Mouse (Mus musculus): ENCODE results near the gene Coro1b.

Coro1b gene

GRCm38 (mm10) chr19:4184976-4185975, 36.9 kb downstream of the Coro1b start:
- no peak for DNase-seq (ENCODE audit: extremely low read depth, low read depth, low spot score)

DNA sequence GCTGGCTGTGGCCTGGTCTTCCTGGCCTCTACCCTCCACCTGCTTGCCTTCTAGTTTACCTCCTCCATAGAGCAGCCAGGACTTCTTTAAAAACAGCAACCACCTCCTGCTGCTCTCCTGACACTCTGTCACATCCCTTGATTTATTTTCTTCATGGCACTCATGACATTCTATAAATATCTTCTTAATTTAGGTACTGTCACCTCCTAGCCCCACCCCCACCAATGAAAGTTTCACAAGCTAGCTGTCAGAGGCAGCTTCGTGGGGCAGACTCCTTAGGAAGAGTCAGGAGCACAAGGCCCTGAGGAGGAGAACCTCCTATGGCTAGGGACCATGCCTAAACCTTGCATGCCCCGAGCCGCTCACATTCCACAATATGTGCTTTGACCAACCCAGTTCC, 38.9 kb downstream of the Coro1b start:
- no peak for DNase-seq (ENCODE audit: extremely low read depth, low read depth, low spot score)

DNA sequence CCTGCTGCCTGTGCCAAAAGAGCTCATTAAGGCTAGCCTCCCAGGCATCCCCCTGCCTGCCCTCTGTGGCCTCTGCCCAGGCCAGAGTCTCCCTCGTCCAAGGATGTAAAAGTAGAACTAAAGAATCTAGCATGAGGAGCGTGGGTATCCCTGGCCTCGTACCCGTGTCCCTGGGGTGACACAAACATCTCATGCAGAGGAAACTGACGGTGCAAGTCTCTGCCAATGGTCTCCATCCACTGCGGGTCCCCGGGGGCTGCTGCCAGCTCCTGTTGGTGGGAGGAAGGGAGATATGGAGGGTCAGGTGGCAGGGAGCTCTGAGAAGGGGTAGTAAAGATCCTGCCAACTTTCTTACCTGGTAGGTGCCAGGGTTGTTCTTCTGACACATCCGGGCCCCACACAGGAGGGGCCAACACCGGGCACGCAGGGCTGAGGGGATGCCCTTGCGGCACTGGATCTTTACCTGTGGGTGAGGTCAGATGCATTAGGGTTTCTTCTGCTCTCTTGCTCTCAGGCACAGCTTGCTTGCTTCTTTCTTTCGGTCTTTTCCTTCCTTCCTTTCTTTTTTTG, 40.7 kb downstream of the Coro1b start:
- no peak for DNase-seq (ENCODE audit: extremely low read depth, low read depth, low spot score)

GRCm38 (mm10) chr19:4190831-4191334, 42.5 kb downstream of the Coro1b start, which contains the start of gene Tbc1d10c:
TSS of gene Tbc1d10c (minus strand) at chr19:4191284.
- no peak for DNase-seq (ENCODE audit: extremely low read depth, low read depth, low spot score)

DNA sequence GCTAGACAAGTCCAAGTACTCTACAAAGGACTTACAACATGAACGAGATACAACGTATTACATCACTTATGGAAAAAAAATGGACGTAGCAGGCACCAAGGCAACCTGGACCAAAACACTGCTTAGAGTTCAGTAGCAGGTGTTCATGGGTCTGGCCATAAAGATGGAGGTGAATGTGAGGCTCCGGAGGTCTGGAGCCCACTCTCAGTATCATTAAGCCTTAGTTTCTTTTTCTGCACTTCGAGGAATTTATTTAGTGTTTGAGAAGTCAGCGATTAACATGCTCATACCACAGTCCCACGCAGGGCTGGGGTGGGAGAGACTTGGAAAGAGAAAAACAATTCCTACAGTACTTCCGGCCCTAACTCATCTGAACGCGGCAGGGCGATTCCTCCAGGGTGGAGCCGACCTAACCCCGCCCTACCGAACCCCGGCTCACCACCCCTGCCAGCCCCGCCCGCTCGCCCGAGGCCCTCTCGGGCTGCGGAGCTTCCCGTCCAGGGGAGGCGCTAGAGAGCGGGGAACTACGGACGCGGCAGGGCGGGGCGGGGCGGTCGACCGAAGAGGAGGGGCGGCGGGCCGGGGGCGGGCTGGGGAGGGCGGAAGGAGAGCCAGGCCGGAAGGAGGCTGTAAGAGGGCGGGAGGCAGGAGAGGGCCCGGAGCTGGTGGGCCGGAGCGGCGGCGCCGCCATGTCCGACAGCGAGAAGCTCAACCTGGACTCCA, 43.3 kb downstream of the Coro1b start, which contains the start of gene Ppp1ca:
TSS of gene Ppp1ca (plus strand) at position 538 of the 723 bp plus-strand sequence.
- DNase-seq (ENCODE audit: extremely low read depth, low read depth, low spot score) = peak; percentile 59

DNA sequence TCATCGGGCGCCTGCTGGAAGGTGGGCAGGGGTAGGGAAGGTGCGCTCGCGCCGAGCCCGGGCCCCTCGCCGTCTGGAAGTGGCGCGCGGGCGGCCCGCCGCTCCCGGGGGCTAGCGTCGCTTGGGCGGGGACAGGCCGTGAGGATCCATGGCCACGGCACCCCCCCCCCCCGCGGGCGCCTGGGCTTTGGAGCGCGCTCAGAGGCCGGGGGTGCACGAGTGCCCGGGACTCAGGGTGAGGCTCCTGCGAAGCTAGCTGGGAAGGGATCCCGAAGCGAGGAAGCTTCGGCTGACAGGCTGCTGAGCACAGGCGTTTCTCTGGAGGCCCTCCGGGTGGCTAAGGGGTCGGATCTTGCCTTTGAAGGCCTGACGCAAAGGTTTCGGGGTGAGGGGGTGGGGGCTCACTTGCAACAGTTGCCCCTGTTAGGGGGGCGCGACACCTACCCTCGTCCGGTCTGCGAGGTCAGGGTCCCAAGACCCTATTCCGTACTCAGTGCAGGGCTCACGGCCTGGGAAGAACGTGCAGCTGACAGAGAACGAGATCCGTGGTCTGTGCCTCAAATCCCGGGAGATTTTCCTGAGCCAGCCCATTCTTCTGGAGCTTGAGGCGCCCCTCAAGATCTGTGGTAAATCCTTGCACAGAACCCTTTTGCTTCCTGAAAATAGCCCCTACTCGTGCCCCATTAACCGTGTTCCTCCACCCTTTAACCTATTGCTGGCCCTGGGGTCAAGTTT, 44.0 kb downstream of the Coro1b start:
- DNase-seq (ENCODE audit: extremely low read depth, low read depth, low spot score) = no peak

- no peak for DNase-seq (ENCODE audit: extremely low read depth, low read depth, low spot score)
Observed at GRCm38 (mm10) chr19:4193129-4193528, 44.7 kb downstream of the Coro1b start.

GRCm38 (mm10) chr19:4194021-4194724, 45.8 kb downstream of the Coro1b start:
- DNase-seq (ENCODE audit: extremely low read depth, low read depth, low spot score) = no peak

- no peak for DNase-seq (ENCODE audit: extremely low read depth, low read depth, low spot score)
Observed at GRCm38 (mm10) chr19:4194776-4195650, 46.6 kb downstream of the Coro1b start.

GRCm38 (mm10) chr19:4196048-4196447, 47.6 kb downstream of the Coro1b start:
- no peak for DNase-seq (ENCODE audit: extremely low read depth, low read depth, low spot score)

DNA sequence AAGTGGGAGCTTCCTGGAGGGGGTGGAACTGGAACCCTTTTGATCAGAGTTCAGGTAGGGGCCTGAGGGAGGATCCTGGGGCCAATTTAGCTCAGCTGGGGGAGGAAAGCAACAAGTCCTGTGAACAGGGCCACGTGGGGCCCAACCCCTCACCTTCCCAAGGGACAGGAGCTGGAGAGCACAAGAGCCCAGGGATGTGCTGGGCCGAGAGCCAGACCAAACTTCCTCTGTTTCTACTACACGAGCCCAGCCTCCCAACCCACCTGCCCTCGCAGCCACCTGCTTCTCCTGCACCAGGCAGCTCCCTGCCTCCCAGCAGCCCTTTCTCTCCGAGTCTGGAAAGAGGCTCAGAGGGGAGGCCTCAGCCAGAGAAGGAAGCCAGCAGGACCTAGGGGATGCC, 48.1 kb downstream of the Coro1b start:
- no peak for DNase-seq (ENCODE audit: extremely low read depth, low read depth, low spot score)

- no peak for DNase-seq (ENCODE audit: extremely low read depth, low read depth, low spot score)
Observed at GRCm38 (mm10) chr19:4197180-4197579, 48.8 kb downstream of the Coro1b start.

- peak; percentile 61 for DNase-seq (ENCODE audit: extremely low read depth, low read depth, low spot score)
Observed at GRCm38 (mm10) chr19:4201291-4201909, 53.0 kb downstream of the Coro1b start, which contains the start of gene Rad9a. TSS of gene Rad9a (minus strand) at chr19:4201662.

DNA sequence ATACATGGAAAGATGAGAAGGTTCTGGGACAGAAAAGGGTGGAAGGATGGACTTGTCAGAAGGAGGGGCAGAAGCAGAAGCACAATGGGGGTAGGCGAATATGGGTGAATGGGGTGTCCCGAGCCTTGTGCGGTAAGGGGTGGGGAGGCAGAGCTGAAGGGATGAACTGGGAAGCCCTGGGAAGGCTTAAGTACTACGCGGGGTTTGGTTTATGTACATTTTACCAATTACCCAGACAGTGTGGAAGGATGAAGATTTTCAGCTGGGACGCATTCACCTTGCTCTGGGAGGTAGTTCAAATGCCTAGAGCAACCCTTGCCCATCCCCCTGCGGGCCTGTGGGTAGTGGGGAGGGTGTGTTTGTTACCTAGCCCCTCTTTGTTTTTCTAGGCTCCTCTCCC, 53.7 kb downstream of the Coro1b start:
- DNase-seq (ENCODE audit: extremely low read depth, low read depth, low spot score) = no peak

DNA sequence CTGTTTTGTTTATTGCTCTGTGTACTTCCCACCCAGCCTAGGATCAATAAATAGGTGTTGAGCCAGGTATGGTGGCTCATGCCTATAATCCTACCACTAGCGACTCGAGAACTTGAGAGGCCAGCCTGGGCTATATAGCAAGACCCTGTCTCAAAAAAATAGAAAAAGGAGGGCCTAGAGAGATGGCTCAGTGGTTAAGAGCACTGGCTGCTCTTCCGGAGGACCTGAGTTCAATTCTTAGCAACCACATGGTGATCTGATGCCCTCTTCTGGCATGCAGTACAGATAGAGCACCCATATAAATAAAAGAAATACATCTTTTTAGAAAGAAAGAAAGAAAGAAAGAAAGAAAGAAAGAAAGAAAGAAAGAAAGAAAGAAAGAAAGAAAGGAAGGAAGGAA, 54.7 kb downstream of the Coro1b start:
- no peak for DNase-seq (ENCODE audit: extremely low read depth, low read depth, low spot score)

Data from fat pad, adult 2 months (tissue).